Mouse (Mus musculus) erythroblast, embryonic 14.5 days (primary cell): ENCODE measurements around the gene Plekha6. TPM values are rescaled to one million over a fixed set of nuclear protein-coding genes. Genes with fewer than 3 reads are reported as not detected.

Source experiments
- H3K27me3 ChIP-seq: 2 replicates; pipeline ENCODE4 v1.6.1; 2012; ENCODE audit warnings: inconsistent platforms; ENCODE audit not compliant: control insufficient read depth
- H3K36me3 ChIP-seq: 2 replicates; pipeline ENCODE4 v1.6.1; 2012; ENCODE audit warnings: mild to moderate bottlenecking, inconsistent platforms; ENCODE audit not compliant: control insufficient read depth
- H3K4me1 ChIP-seq: 2 replicates; pipeline ENCODE4 v1.6.1; 2012; ENCODE audit warnings: inconsistent platforms; ENCODE audit not compliant: control insufficient read depth
- H3K4me3 ChIP-seq: replicated peaks from 2 replicates; pipeline ENCODE3; 2012; ENCODE audit warnings: moderate library complexity, mild to moderate bottlenecking, inconsistent platforms
- H3K9me3 ChIP-seq: 2 replicates; pipeline ENCODE4 v1.6.1; 2012; ENCODE audit warnings: low read length, inconsistent platforms, mixed read lengths; ENCODE audit not compliant: control insufficient read depth
- GATA1 ChIP-seq: IDR thresholded peaks from 2 replicates; pipeline ENCODE4 v1.6.1; 2012; ENCODE audit warnings: low read length, inconsistent platforms, mixed read lengths
- TAL1 ChIP-seq: IDR thresholded peaks from 3 replicates; pipeline ENCODE4 v1.6.1; 2012; ENCODE audit warnings: low read length, inconsistent platforms, mixed read lengths
- polyA plus RNA-seq: library from polyadenylated mRNA; stranded (reverse); fragments of >175 nt; gene quantifications from 2 replicates; pipeline ENCODE4 v1.2.3, GENCODE M21; 2012

Gene Plekha6
- polyA plus RNA-seq, 1 experiment: 0.04 TPM

GRCm38 (mm10) chr1:133204341-133204849 is 40.4 kb downstream of the Plekha6 start:
- Histone ChIP-seq H3K27me3 (no peaks in the 10 kb centered on the region), H3K4me1 (peaks cover 2% of the 10 kb centered on the region), H3K4me3 (no peak overlapping the region), H3K36me3 (no peaks in the 10 kb centered on the region), H3K9me3 (peaks cover 2% of the 10 kb centered on the region; the same call in 1 of the 2 replicates)
- no peak for TF ChIP-seq GATA1
- no peak for TF ChIP-seq TAL1

DNA sequence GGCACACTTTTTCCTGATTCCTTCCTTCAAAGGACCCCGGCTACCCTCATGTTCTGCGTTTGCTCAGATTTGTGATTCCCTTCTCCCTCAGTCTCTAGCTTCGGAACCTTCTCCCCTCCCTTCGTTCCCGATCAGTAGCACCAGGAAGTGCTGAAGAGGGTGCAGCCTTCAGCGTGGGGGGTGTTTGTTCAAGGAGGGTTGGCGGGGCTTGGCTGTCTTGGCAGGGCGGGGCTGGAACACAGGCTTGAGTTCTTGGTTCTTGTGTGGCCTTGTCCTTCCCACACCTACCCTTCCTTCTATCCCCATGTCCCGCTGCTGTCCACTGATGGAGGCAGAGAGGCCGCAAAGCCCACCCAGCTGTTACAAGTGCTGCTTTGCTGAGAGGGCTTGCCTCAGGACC is 41.0 kb downstream of the Plekha6 start:
- Histone ChIP-seq H3K27me3 (peaks cover 1% of the 10 kb centered on the region; the same call in 1 of the 2 replicates), H3K36me3 (no peaks in the 10 kb centered on the region), H3K4me3 (no peak overlapping the region), H3K4me1 (peaks cover 2% of the 10 kb centered on the region), H3K9me3 (peaks cover 2% of the 10 kb centered on the region; the same call in 1 of the 2 replicates)
- no peak for TF ChIP-seq TAL1
- no peak for TF ChIP-seq GATA1

- Histone ChIP-seq H3K27me3 (peaks cover 2% of the 10 kb centered on the region; the same call in 1 of the 2 replicates), H3K4me1 (peaks cover 2% of the 10 kb centered on the region), H3K9me3 (no peaks in the 10 kb centered on the region), H3K36me3 (no peaks in the 10 kb centered on the region), H3K4me3 (no peak overlapping the region)
- TF ChIP-seq TAL1 (no peak), GATA1 (no peak)
Observed at GRCm38 (mm10) chr1:133208086-133208815, 44.2 kb downstream of the Plekha6 start.

DNA sequence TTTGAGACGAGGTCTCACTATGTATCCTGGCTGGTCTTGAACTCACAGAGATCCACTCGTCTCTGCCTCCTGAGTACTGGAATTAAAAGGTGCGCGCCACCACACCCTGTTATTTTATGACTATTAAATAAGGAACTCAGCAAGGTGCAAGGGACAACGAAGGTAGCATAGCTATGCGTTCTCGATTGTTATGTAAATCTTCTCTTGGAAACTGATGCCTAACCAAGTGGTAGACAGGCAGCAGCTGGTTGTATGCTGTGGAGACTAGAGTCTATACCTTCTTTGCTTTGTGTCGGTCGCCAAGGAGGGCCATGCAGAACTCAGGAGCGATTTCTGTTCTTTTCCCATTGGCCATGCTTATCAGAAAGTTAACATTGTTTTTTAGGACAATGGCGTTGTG is 45.0 kb downstream of the Plekha6 start:
- H3K4me1 ChIP-seq: no peaks in the 10 kb centered on the region
- H3K9me3 ChIP-seq: no peaks in the 10 kb centered on the region
- TF ChIP-seq TAL1 (no peak), GATA1 (no peak)
- no peak overlapping the region for H3K4me3 ChIP-seq
- no peaks in the 10 kb centered on the region for H3K36me3 ChIP-seq
- H3K27me3 ChIP-seq: peaks cover 2% of the 10 kb centered on the region; the same call in 1 of the 2 replicates

DNA sequence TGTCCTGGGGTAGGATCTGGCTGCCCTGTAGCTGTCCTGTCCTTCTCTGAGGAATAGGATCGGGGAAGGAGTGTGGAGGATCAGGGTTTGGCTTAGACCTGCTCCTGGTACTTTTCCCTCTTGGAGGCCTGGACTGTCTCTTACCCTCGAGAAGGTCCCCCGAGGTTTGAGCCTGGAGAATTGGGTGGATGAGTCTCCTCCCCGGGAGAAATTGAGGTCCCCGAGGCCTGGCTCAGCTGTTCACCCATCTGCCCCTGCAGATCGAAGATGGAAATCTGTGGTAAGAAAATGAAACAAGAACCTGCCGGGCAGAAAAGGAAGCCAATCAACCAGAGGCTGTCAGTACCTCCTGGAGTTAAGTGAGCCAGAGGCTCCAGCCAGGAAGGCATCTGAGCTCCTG is 45.5 kb downstream of the Plekha6 start:
- H3K4me3 ChIP-seq: no peak overlapping the region
- H3K4me1 ChIP-seq: no peaks in the 10 kb centered on the region
- H3K36me3 ChIP-seq: no peaks in the 10 kb centered on the region
- TF ChIP-seq GATA1: no peak
- TF ChIP-seq TAL1: no peak
- H3K27me3 ChIP-seq: peaks cover 2% of the 10 kb centered on the region; the same call in 1 of the 2 replicates
- H3K9me3 ChIP-seq: no peaks in the 10 kb centered on the region

GRCm38 (mm10) chr1:133209901-133210516 is 46.0 kb downstream of the Plekha6 start:
- no peak for TF ChIP-seq GATA1
- H3K27me3 ChIP-seq: peaks cover 2% of the 10 kb centered on the region; the same call in 1 of the 2 replicates

DNA sequence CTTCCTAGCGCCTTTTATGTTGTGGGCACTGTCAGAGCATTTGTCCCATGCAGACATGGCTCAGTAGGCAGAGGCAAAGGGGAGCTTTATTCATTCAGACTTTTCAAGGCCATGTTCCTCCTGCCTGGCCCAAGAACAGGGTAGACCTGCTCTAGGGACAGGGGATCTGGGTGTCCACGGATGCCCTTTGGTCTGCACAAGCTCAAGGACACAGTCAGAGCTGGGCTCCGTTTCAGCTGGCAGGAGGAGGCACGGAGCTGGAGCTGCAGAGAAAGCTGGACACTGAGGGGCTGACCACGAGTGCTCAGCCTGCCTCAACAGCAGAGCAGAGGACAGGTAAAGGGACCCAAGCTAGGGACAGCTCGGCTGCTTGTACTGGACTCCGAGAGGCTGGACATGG is 46.8 kb downstream of the Plekha6 start:
- Histone ChIP-seq H3K9me3 (no peaks in the 10 kb centered on the region), H3K4me1 (no peaks in the 10 kb centered on the region), H3K36me3 (no peaks in the 10 kb centered on the region), H3K27me3 (peaks cover 2% of the 10 kb centered on the region; the same call in 1 of the 2 replicates), H3K4me3 (no peak overlapping the region)
- no peak for TF ChIP-seq GATA1

More at GRCm38 (mm10) chr1:133209901-133210516, 46.0 kb downstream of the Plekha6 start:
- H3K4me3 ChIP-seq: no peak overlapping the region
- H3K9me3 ChIP-seq: no peaks in the 10 kb centered on the region
- H3K36me3 ChIP-seq: no peaks in the 10 kb centered on the region
- no peaks in the 10 kb centered on the region for H3K4me1 ChIP-seq

DNA sequence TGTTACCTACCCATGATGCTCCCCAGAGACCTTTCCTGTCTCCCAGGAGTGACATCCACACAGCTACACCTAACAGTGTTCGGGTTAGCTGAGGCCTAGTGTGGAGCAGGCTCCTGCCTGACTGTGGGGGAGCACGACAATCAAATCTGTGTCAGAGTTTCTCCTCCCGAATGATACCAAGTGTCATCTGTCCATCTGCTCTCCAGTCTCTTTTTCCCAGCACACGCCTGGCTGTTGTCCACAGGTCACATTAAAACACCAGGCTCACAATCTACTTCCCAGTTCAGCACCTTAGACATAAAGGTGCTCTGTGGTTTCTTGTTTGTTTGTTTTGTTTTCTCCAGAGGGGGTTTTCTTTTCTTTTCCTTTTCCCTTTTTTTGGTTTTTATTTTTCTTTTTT is 48.3 kb downstream of the Plekha6 start:
- no peaks in the 10 kb centered on the region for H3K36me3 ChIP-seq
- peaks cover 2% of the 10 kb centered on the region; the same call in 1 of the 2 replicates for H3K27me3 ChIP-seq
- TF ChIP-seq TAL1 (no peak), GATA1 (no peak)
- no peaks in the 10 kb centered on the region for H3K4me1 ChIP-seq
- H3K4me3 ChIP-seq: no peak overlapping the region
- no peaks in the 10 kb centered on the region for H3K9me3 ChIP-seq

DNA sequence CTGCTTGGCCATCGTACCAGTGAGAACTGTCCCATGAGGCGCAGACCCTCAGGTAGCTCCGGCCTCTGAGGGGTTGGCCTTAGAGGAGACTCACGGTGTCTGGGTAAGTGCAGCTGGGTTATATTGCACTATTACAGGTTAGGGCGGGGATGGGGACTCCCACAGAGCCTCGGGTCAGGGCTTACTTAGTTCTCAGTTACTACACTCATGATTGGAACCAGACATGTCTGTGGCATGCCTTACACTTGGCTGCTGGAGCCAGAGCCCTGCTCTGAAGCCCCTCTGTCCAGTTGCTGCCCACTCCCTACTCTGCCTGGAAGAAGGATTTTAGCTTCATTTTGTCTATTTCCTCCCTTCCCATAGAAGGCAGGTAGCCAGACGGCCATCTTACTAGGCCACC is 49.1 kb downstream of the Plekha6 start:
- no peaks in the 10 kb centered on the region for H3K36me3 ChIP-seq
- no peaks in the 10 kb centered on the region for H3K4me1 ChIP-seq
- H3K4me3 ChIP-seq: no peak overlapping the region
- TF ChIP-seq TAL1 (no peak), GATA1 (no peak)
- H3K27me3 ChIP-seq: peaks cover 2% of the 10 kb centered on the region; the same call in 1 of the 2 replicates
- H3K9me3 ChIP-seq: no peaks in the 10 kb centered on the region
